Mouse (Mus musculus): ENCODE data around the gene Pdxdc1. TPM values are rescaled to one million over a fixed set of nuclear protein-coding genes. Genes with fewer than 3 reads are reported as not detected.
"Not testable (repeated sequence)": the region's sequence is repeated elsewhere in the genome, so short reads cannot be mapped to it uniquely, and the experiment has no call there.

Gene Pdxdc1
- polyA plus RNA-seq, 1 experiment from 2014 or later, result 25.2 TPM

GRCm38 (mm10) chr16:13867406-13867805, 35.5 kb downstream of the Pdxdc1 start:
- not testable (repeated sequence) for H3K4me1 ChIP-seq (ENCODE audit: control insufficient read depth, low read depth, low read length); H3K9me3 ChIP-seq (replicated peaks; ENCODE audit: control insufficient read depth, low read length); H3K27ac ChIP-seq (ENCODE audit: low read length); H3K36me3 ChIP-seq (ENCODE audit: control insufficient read depth, insufficient read depth); ATAC-seq (ENCODE audit: low read depth); H3K4me3 ChIP-seq (ENCODE audit: low read depth, low read length); H3K4me2 ChIP-seq (ENCODE audit: low read depth, low read length); H3K9ac ChIP-seq (ENCODE audit: low read depth, low read length); H3K27me3 ChIP-seq (ENCODE audit: control insufficient read depth, insufficient read depth, low read depth, low read length)
- WGBS (ENCODE audit: insufficient replicate concordance), result 47% methylated on average over 5 of the region's 5 CpGs

- no peak for ATAC-seq (ENCODE audit: low read depth)
- Histone ChIP-seq H3K4me3 (ENCODE audit: low read depth, low read length) (no peak overlapping the region), H3K9me3 (replicated peaks; ENCODE audit: control insufficient read depth, low read length) (no peaks in the 10 kb centered on the region), H3K27me3 (ENCODE audit: control insufficient read depth, insufficient read depth, low read depth, low read length) (no peaks in the 10 kb centered on the region), H3K4me1 (ENCODE audit: control insufficient read depth, low read depth, low read length) (no peaks in the 10 kb centered on the region), H3K36me3 (ENCODE audit: control insufficient read depth, insufficient read depth) (peaks cover 6% of the 10 kb centered on the region; the same call in 1 of the 2 replicates), H3K4me2 (ENCODE audit: low read depth, low read length) (no peak overlapping the region), H3K27ac (ENCODE audit: low read length) (no peak overlapping the region), H3K9ac (ENCODE audit: low read depth, low read length) (no peak overlapping the region)
- 43% methylated on average over 5 of the region's 5 CpGs for WGBS (ENCODE audit: insufficient replicate concordance)
Measured at GRCm38 (mm10) chr16:13866616-13867015, 36.3 kb downstream of the Pdxdc1 start.

- WGBS (ENCODE audit: insufficient replicate concordance), result 35% methylated on average over 4 of the region's 4 CpGs
- Histone ChIP-seq H3K27me3 (ENCODE audit: control insufficient read depth, insufficient read depth, low read depth, low read length) (no peaks in the 10 kb centered on the region), H3K4me2 (ENCODE audit: low read depth, low read length) (no peak overlapping the region), H3K36me3 (ENCODE audit: control insufficient read depth, insufficient read depth) (peaks cover 6% of the 10 kb centered on the region; the same call in 1 of the 2 replicates), H3K9me3 (replicated peaks; ENCODE audit: control insufficient read depth, low read length) (no peaks in the 10 kb centered on the region), H3K4me3 (ENCODE audit: low read depth, low read length) (no peak overlapping the region), H3K4me1 (ENCODE audit: control insufficient read depth, low read depth, low read length) (no peaks in the 10 kb centered on the region), H3K27ac (ENCODE audit: low read length) (no peak overlapping the region), H3K9ac (ENCODE audit: low read depth, low read length) (no peak overlapping the region)
- no peak for ATAC-seq (ENCODE audit: low read depth)
Measured at GRCm38 (mm10) chr16:13866076-13866475, 36.9 kb downstream of the Pdxdc1 start.

GRCm38 (mm10) chr16:13853886-13854285, 49.0 kb downstream of the Pdxdc1 start:
- ATAC-seq (ENCODE audit: low read depth), result no peak
- Histone ChIP-seq H3K27ac (ENCODE audit: low read length) (no peak overlapping the region), H3K36me3 (ENCODE audit: control insufficient read depth, insufficient read depth) (peaks cover 11% of the 10 kb centered on the region), H3K4me2 (ENCODE audit: low read depth, low read length) (no peak overlapping the region), H3K9ac (ENCODE audit: low read depth, low read length) (no peak overlapping the region), H3K4me1 (ENCODE audit: control insufficient read depth, low read depth, low read length) (no peaks in the 10 kb centered on the region), H3K9me3 (replicated peaks; ENCODE audit: control insufficient read depth, low read length) (no peaks in the 10 kb centered on the region), H3K27me3 (ENCODE audit: control insufficient read depth, insufficient read depth, low read depth, low read length) (no peaks in the 10 kb centered on the region), H3K4me3 (ENCODE audit: low read depth, low read length) (no peak overlapping the region)
- 76% methylated on average over 4 of the region's 4 CpGs for WGBS (ENCODE audit: insufficient replicate concordance)

- Histone ChIP-seq H3K27ac (ENCODE audit: low read length) (no peak overlapping the region), H3K4me3 (ENCODE audit: low read depth, low read length) (no peak overlapping the region), H3K9ac (ENCODE audit: low read depth, low read length) (no peak overlapping the region), H3K27me3 (ENCODE audit: control insufficient read depth, insufficient read depth, low read depth, low read length) (no peaks in the 10 kb centered on the region), H3K4me1 (ENCODE audit: control insufficient read depth, low read depth, low read length) (no peaks in the 10 kb centered on the region), H3K9me3 (replicated peaks; ENCODE audit: control insufficient read depth, low read length) (no peaks in the 10 kb centered on the region), H3K4me2 (ENCODE audit: low read depth, low read length) (no peak overlapping the region), H3K36me3 (ENCODE audit: control insufficient read depth, insufficient read depth) (peaks cover 14% of the 10 kb centered on the region)
- 75% methylated on average over 4 of the region's 4 CpGs for WGBS (ENCODE audit: insufficient replicate concordance)
- ATAC-seq (ENCODE audit: low read depth), result no peak
Measured at GRCm38 (mm10) chr16:13851446-13851845, 51.5 kb downstream of the Pdxdc1 start.

GRCm38 (mm10) chr16:13848310-13848709, 54.6 kb downstream of the Pdxdc1 start:
- 15% methylated on average over 2 of the region's 2 CpGs for WGBS (ENCODE audit: insufficient replicate concordance)
- ATAC-seq (ENCODE audit: low read depth), result no peak

GRCm38 (mm10) chr16:13846675-13847074, 56.3 kb downstream of the Pdxdc1 start:
- 74% methylated on average over 1 of the region's 1 CpGs for WGBS (ENCODE audit: insufficient replicate concordance)
- no peak overlapping the region for H3K9ac ChIP-seq (ENCODE audit: low read depth, low read length)
- no peaks in the 10 kb centered on the region for H3K27me3 ChIP-seq (ENCODE audit: control insufficient read depth, insufficient read depth, low read depth, low read length)
- H3K9me3 ChIP-seq (replicated peaks; ENCODE audit: control insufficient read depth, low read length), result no peaks in the 10 kb centered on the region
- H3K4me1 ChIP-seq (ENCODE audit: control insufficient read depth, low read depth, low read length), result no peaks in the 10 kb centered on the region
- H3K27ac ChIP-seq (ENCODE audit: low read length), result no peak overlapping the region
- H3K4me2 ChIP-seq (ENCODE audit: low read depth, low read length), result no peak overlapping the region
- ATAC-seq (ENCODE audit: low read depth), result no peak
- no peak overlapping the region for H3K4me3 ChIP-seq (ENCODE audit: low read depth, low read length)
- H3K36me3 ChIP-seq (ENCODE audit: control insufficient read depth, insufficient read depth), result peaks cover 3% of the 10 kb centered on the region; the same call in 1 of the 2 replicates

More at GRCm38 (mm10) chr16:13848310-13848709, 54.6 kb downstream of the Pdxdc1 start:
- Histone ChIP-seq H3K9me3 (replicated peaks; ENCODE audit: control insufficient read depth, low read length) (no peaks in the 10 kb centered on the region), H3K27ac (ENCODE audit: low read length) (no peak overlapping the region), H3K27me3 (ENCODE audit: control insufficient read depth, insufficient read depth, low read depth, low read length) (no peaks in the 10 kb centered on the region), H3K4me3 (ENCODE audit: low read depth, low read length) (no peak overlapping the region), H3K36me3 (ENCODE audit: control insufficient read depth, insufficient read depth) (peaks cover 3% of the 10 kb centered on the region; the same call in 1 of the 2 replicates), H3K9ac (ENCODE audit: low read depth, low read length) (no peak overlapping the region), H3K4me1 (ENCODE audit: control insufficient read depth, low read depth, low read length) (no peaks in the 10 kb centered on the region), H3K4me2 (ENCODE audit: low read depth, low read length) (no peak overlapping the region)

GRCm38 (mm10) chr16:13845031-13845430, 57.9 kb downstream of the Pdxdc1 start:
- Histone ChIP-seq H3K27me3 (ENCODE audit: control insufficient read depth, insufficient read depth, low read depth, low read length) (no peaks in the 10 kb centered on the region), H3K4me2 (ENCODE audit: low read depth, low read length) (no peak overlapping the region), H3K9ac (ENCODE audit: low read depth, low read length) (no peak overlapping the region), H3K36me3 (ENCODE audit: control insufficient read depth, insufficient read depth) (peaks cover 3% of the 10 kb centered on the region; the same call in 1 of the 2 replicates), H3K4me3 (ENCODE audit: low read depth, low read length) (no peak overlapping the region), H3K27ac (ENCODE audit: low read length) (no peak overlapping the region), H3K4me1 (ENCODE audit: control insufficient read depth, low read depth, low read length) (no peaks in the 10 kb centered on the region), H3K9me3 (replicated peaks; ENCODE audit: control insufficient read depth, low read length) (no peaks in the 10 kb centered on the region)
- 77% methylated on average over 5 of the region's 5 CpGs for WGBS (ENCODE audit: insufficient replicate concordance)
- no peak for ATAC-seq (ENCODE audit: low read depth)

- Histone ChIP-seq H3K27me3 (ENCODE audit: control insufficient read depth, insufficient read depth, low read depth, low read length) (no peaks in the 10 kb centered on the region), H3K9ac (ENCODE audit: low read depth, low read length) (no peak overlapping the region), H3K4me1 (ENCODE audit: control insufficient read depth, low read depth, low read length) (no peaks in the 10 kb centered on the region), H3K36me3 (ENCODE audit: control insufficient read depth, insufficient read depth) (peaks cover 15% of the 10 kb centered on the region), H3K9me3 (replicated peaks; ENCODE audit: control insufficient read depth, low read length) (no peaks in the 10 kb centered on the region), H3K4me3 (ENCODE audit: low read depth, low read length) (no peak overlapping the region), H3K4me2 (ENCODE audit: low read depth, low read length) (no peak overlapping the region), H3K27ac (ENCODE audit: low read length) (no peak overlapping the region)
- 83% methylated on average over 3 of the region's 3 CpGs for WGBS (ENCODE audit: insufficient replicate concordance)
- ATAC-seq (ENCODE audit: low read depth), result no peak
Measured at GRCm38 (mm10) chr16:13840956-13841355, 62.0 kb downstream of the Pdxdc1 start.

Data from liver, embryonic 16.5 days (tissue).